ENCODE assay signal across 8 mouse cellular contexts in genomic region chr7:80628708-80629183, GRCm38 (mm10). TPM values are rescaled to one million over a fixed set of nuclear protein-coding genes. Genes with fewer than 3 reads are reported as not detected.
DNase-seq lines count a peak whose midpoint lies in the region; ATAC-seq and TF ChIP-seq lines count a peak whose summit lies in the region.

No protein-coding gene starts in this region.

- 30% methylated on average over 8 of the region's 8 CpGs for WGBS in kidney, adult 2 months
- 30% methylated on average over 8 of the region's 8 CpGs for WGBS in limb, embryonic 15.5 days

- ATAC-seq in limb, embryonic 15.5 days (ENCODE audit: insufficient number of reproducible peaks, low FRiP score, low TSS enrichment, low read depth) = peak; percentile 80

- no peak overlapping the region for H3K4me3 ChIP-seq in testis, adult 2 months (ENCODE audit: control insufficient read depth, low read depth, low read length)
- no peak overlapping the region for H3K4me3 ChIP-seq in kidney, adult 2 months (ENCODE audit: insufficient read depth, low read depth, low read length)
- H3K4me3 ChIP-seq in limb, embryonic 15.5 days = no peak overlapping the region

- H3K27me3 ChIP-seq in testis, adult 2 months (ENCODE audit: control insufficient read depth, insufficient read depth, low read length) = no peaks in the 10 kb centered on the region
- H3K27me3 ChIP-seq in kidney, adult 2 months (replicated peaks; ENCODE audit: control insufficient read depth, insufficient read depth, low read length) = no peaks in the 10 kb centered on the region
- H3K27me3 ChIP-seq in limb, embryonic 15.5 days = no peaks in the 10 kb centered on the region

- no peak for TF ChIP-seq POLR2A in testis, adult 2 months (IDR thresholded peaks at IDR 0.05; ENCODE audit: control insufficient read depth, low read depth, low read length)
- no peak for TF ChIP-seq POLR2A in kidney, adult 2 months (IDR thresholded peaks at IDR 0.05; ENCODE audit: low read depth, low read length)

- H3K9ac ChIP-seq in limb, embryonic 15.5 days = no peak overlapping the region

- TF ChIP-seq CTCF in testis, adult 2 months (IDR thresholded peaks at IDR 0.05; ENCODE audit: control insufficient read depth, insufficient read depth, insufficient replicate concordance, low read depth, low read length) = no peak
- no peak for TF ChIP-seq CTCF in kidney, adult 2 months (conservative IDR thresholded peaks at IDR 0.05; ENCODE audit: insufficient read depth, insufficient read length, low read depth, low read length)

- no peaks in the 10 kb centered on the region for H3K36me3 ChIP-seq in testis, adult 2 months (ENCODE audit: control insufficient read depth, insufficient read depth, low read length)
- no peaks in the 10 kb centered on the region for H3K36me3 ChIP-seq in kidney, adult 2 months (ENCODE audit: control insufficient read depth, insufficient read depth, low read length)
- peaks cover 15% of the 10 kb centered on the region; the same call in 1 of the 2 replicates for H3K36me3 ChIP-seq in limb, embryonic 15.5 days

- H3K4me1 ChIP-seq in testis, adult 2 months (ENCODE audit: control insufficient read depth, insufficient read depth, low read length) = peaks cover 15% of the 10 kb centered on the region
- no peaks in the 10 kb centered on the region for H3K4me1 ChIP-seq in kidney, adult 2 months (ENCODE audit: control insufficient read depth, insufficient read depth, low read length)
- H3K4me1 ChIP-seq in limb, embryonic 15.5 days = peaks cover 20% of the 10 kb centered on the region

- peak overlapping the region; percentile 63; the same call in 1 of the 2 replicates for H3K27ac ChIP-seq in testis, adult 2 months (ENCODE audit: control insufficient read depth, insufficient read depth, low read depth, low read length)
- H3K27ac ChIP-seq in kidney, adult 2 months (ENCODE audit: insufficient read depth, low read depth, low read length) = peak overlapping the region; percentile 49
- peak overlapping the region; percentile 79 for H3K27ac ChIP-seq in limb, embryonic 15.5 days

- no peak for DNase-seq in testis, postnatal 10 days (ENCODE audit: low spot score)
- DNase-seq in c-Kit-positive CD71-positive TER-119-positive erythroid progenitor cells, embryonic 14.5 days (ENCODE audit: low spot score) = peak; percentile 20
- DNase-seq in gastrocnemius, adult 8-10 months (ENCODE audit: low spot score in 2 of 2) = peak; percentile 47 to 52
- peak; percentile 81 for DNase-seq in kidney, adult 2 months
- DNase-seq in naive thymus-derived CD4-positive, alpha-beta T cell, adult 2 months (ENCODE audit: low read depth) = peak; percentile 85
- peak; percentile 86 for DNase-seq in thymus, postnatal 4 days

- peak overlapping the region; percentile 24; the same call in 1 of the 2 replicates for H3K4me2 ChIP-seq in limb, embryonic 15.5 days

- H3K9me3 ChIP-seq in limb, embryonic 15.5 days = no peaks in the 10 kb centered on the region

RNA-seq across cellular contexts. Expression of gene Crtc3, which starts 59.9 kb away (rescaled TPM):
- polyA plus RNA-seq in testis, adult 2 months (2012; rRNA removed) = 7.7 and 8.8 TPM in 2 replicates
- 10 to 100 TPM in 3 of 4 experiments, 1 to 10 TPM in 1; 8.9 to 11.6 (median 11.4) TPM for total RNA-seq in gastrocnemius, adult 8-10 months (2022)
- 13.2 and 13.3 TPM in 2 replicates for polyA plus RNA-seq in kidney, adult 2 months (2012; rRNA removed)
- polyA plus RNA-seq in limb, embryonic 15.5 days (2015; fragmentation: Nextera tagmentation; extraction: Ambion mirVana) = 25.9 and 26.5 TPM in 2 replicates
